Mouse (Mus musculus) MEL (cell line): ENCODE measurements around the gene Shc4. TPM values are rescaled to one million over a fixed set of nuclear protein-coding genes. Genes with fewer than 3 reads are reported as not detected.

Experiments
- DNase-seq: peaks from one replicate; pipeline ENCODE4 v3.0.0; 2011; ENCODE audit warnings: low read depth, low spot score
- H3K27ac ChIP-seq: 2 replicates; pipeline ENCODE4 v1.5.1; 2012; ENCODE audit warnings: low read depth, mild to moderate bottlenecking, control low read depth, low read length, moderate library complexity; ENCODE audit not compliant: control insufficient read depth
- H3K27me3 ChIP-seq, 2 experiments: fragments of 150-350 bp in 1 of 2; sonication (generic) in 1 of 2; 2 replicates each; pipeline ENCODE4 v1.6.1; 2012; ENCODE audit warnings: low read length in 2 of 2, mild to moderate bottlenecking in 2 of 2, improper control_type of control experiment in 1 of 2, moderate library complexity in 1 of 2; ENCODE audit not compliant: insufficient read depth in 2 of 2, control insufficient read depth in 1 of 2
- H3K36me3 ChIP-seq, 2 experiments: 2 replicates each; pipeline ENCODE4 v1.6.1; 2012 to 2014; ENCODE audit warnings: low read length in 2 of 2, improper control_type of control experiment in 1 of 2, inconsistent platforms in 1 of 2, mild to moderate bottlenecking in 1 of 2; ENCODE audit not compliant: insufficient read depth in 2 of 2, control insufficient read depth in 1 of 2
- H3K4me1 ChIP-seq, 2 experiments: fragments of 150-350 bp in 1 of 2; sonication (generic) in 1 of 2; 2 replicates each; pipeline ENCODE4 v1.6.1; 2012; ENCODE audit warnings: low read length in 2 of 2, improper control_type of control experiment in 1 of 2, mild to moderate bottlenecking in 1 of 2; ENCODE audit not compliant: insufficient read depth in 2 of 2, control insufficient read depth in 1 of 2
- H3K4me3 ChIP-seq, 2 experiments: fragments of 150-350 bp in 1 of 2; sonication (generic) in 1 of 2; 2 replicates each; pipeline ENCODE4 v1.5.1; 2012; ENCODE audit warnings: low read depth in 2 of 2, low read length in 2 of 2, mild to moderate bottlenecking in 2 of 2, moderate library complexity in 2 of 2, control low read depth in 1 of 2, improper control_type of control experiment in 1 of 2; ENCODE audit not compliant: control insufficient read depth in 1 of 2, insufficient read depth in 1 of 2
- H3K79me2 ChIP-seq: 2 replicates; pipeline ENCODE4 v1.6.1; 2012; ENCODE audit warnings: mild to moderate bottlenecking, low read length, moderate library complexity; ENCODE audit not compliant: control insufficient read depth, poor library complexity, insufficient read depth
- H3K9ac ChIP-seq: 2 replicates; pipeline ENCODE4 v1.6.1; 2012; ENCODE audit warnings: low read depth, mild to moderate bottlenecking, control low read depth, low read length, moderate library complexity; ENCODE audit not compliant: control insufficient read depth, poor library complexity, severe bottlenecking
- H3K9me3 ChIP-seq: fragments of 150-350 bp; sonication (generic); replicated peaks from 2 replicates; pipeline ENCODE4 v1.6.1; 2012; ENCODE audit warnings: mild to moderate bottlenecking, low read length, improper control_type of control experiment, moderate library complexity; ENCODE audit not compliant: insufficient read depth
- BHLHE40 ChIP-seq: IDR thresholded peaks from 2 replicates; pipeline ENCODE4 v1.6.1; 2012; ENCODE audit warnings: low read depth, mild to moderate bottlenecking, inconsistent platforms, low read length, improper control_type of control experiment, borderline replicate concordance
- CHD1 ChIP-seq: IDR thresholded peaks from 2 replicates; pipeline ENCODE4 v1.6.1; 2012; ENCODE audit warnings: low read depth, mild to moderate bottlenecking, inconsistent platforms, low read length, improper control_type of control experiment
- E2F4 ChIP-seq: IDR thresholded peaks from 2 replicates; pipeline ENCODE4 v1.6.1; 2011; ENCODE audit warnings: low read depth, low read length, improper control_type of control experiment, borderline replicate concordance
- ELF1 ChIP-seq: IDR thresholded peaks from 2 replicates; pipeline ENCODE4 v1.6.1; 2014; ENCODE audit warnings: low read depth, mild to moderate bottlenecking, inconsistent platforms, low read length, improper control_type of control experiment, moderate library complexity
- EP300 ChIP-seq, 2 experiments: IDR thresholded peaks; 2 replicates each; pipeline ENCODE4 v1.6.1; 2011; ENCODE audit warnings: improper control_type of control experiment in 2 of 2, low read length in 2 of 2, low read depth in 1 of 2, mild to moderate bottlenecking in 1 of 2
- GABPA ChIP-seq: IDR thresholded peaks from 2 replicates; pipeline ENCODE4 v1.6.1; 2012; ENCODE audit warnings: low read depth, mild to moderate bottlenecking, inconsistent platforms, low read length, improper control_type of control experiment, moderate library complexity
- GATA1 ChIP-seq: IDR thresholded peaks from 2 replicates; pipeline ENCODE4 v1.6.1; 2011; ENCODE audit warnings: low read depth, low read length, improper control_type of control experiment
- HCFC1 ChIP-seq: IDR thresholded peaks from 2 replicates; pipeline ENCODE4 v1.6.1; 2012; ENCODE audit warnings: low read depth, mild to moderate bottlenecking, inconsistent platforms, low read length, improper control_type of control experiment, moderate library complexity
- JUND ChIP-seq: IDR thresholded peaks from 2 replicates; pipeline ENCODE4 v1.6.1; 2011; ENCODE audit warnings: low read depth, mild to moderate bottlenecking, improper control_type of control experiment, low read length
- KAT2A ChIP-seq: conservative IDR thresholded peaks from 2 replicates; pipeline ENCODE4 v1.6.1; 2012; ENCODE audit warnings: low read depth, low read length, improper control_type of control experiment, inconsistent platforms
- MAFK ChIP-seq: IDR thresholded peaks from 2 replicates; pipeline ENCODE4 v1.6.1; 2011; ENCODE audit warnings: low read depth, mild to moderate bottlenecking, low read length, improper control_type of control experiment, borderline replicate concordance
- MAZ ChIP-seq: IDR thresholded peaks from 2 replicates; pipeline ENCODE4 v1.6.1; 2012; ENCODE audit warnings: low read depth, mild to moderate bottlenecking, inconsistent platforms, low read length, improper control_type of control experiment
- MYB ChIP-seq: IDR thresholded peaks from 2 replicates; pipeline ENCODE4 v1.6.1; 2011; ENCODE audit warnings: mild to moderate bottlenecking, low read depth, low read length, improper control_type of control experiment
- MYC ChIP-seq: IDR thresholded peaks from 2 replicates; pipeline ENCODE4 v1.6.1; 2011; ENCODE audit warnings: low read depth, mild to moderate bottlenecking, low read length, improper control_type of control experiment, moderate library complexity
- NELFE ChIP-seq: IDR thresholded peaks from 2 replicates; pipeline ENCODE4 v1.6.1; 2011; ENCODE audit warnings: low read depth, low read length, improper control_type of control experiment
- RCOR1 ChIP-seq: IDR thresholded peaks from 2 replicates; pipeline ENCODE4 v1.6.1; 2012; ENCODE audit warnings: low read depth, mild to moderate bottlenecking, inconsistent platforms, low read length, improper control_type of control experiment
- SMC3 ChIP-seq: IDR thresholded peaks from 2 replicates; pipeline ENCODE4 v1.6.1; 2011; ENCODE audit warnings: low read depth, low read length, improper control_type of control experiment
- TAL1 ChIP-seq: IDR thresholded peaks from 2 replicates; pipeline ENCODE4 v1.6.1; 2012; ENCODE audit warnings: mild to moderate bottlenecking, inconsistent platforms, low read length, moderate library complexity, mixed read lengths
- TBP ChIP-seq: IDR thresholded peaks from 2 replicates; pipeline ENCODE4 v1.8.0; 2011; ENCODE audit warnings: low read depth, low read length, improper control_type of control experiment
- UBTF ChIP-seq: IDR thresholded peaks from 2 replicates; pipeline ENCODE4 v1.6.1; 2012; ENCODE audit warnings: low read depth, mild to moderate bottlenecking, inconsistent platforms, low read length, improper control_type of control experiment, moderate library complexity, borderline replicate concordance; ENCODE audit not compliant: insufficient read depth
- USF1 ChIP-seq: IDR thresholded peaks from 2 replicates; pipeline ENCODE4 v1.6.1; 2014; ENCODE audit warnings: low read depth, mild to moderate bottlenecking, inconsistent platforms, low read length, improper control_type of control experiment, moderate library complexity
- USF2 ChIP-seq, 2 experiments: IDR thresholded peaks; 2 replicates each; pipeline ENCODE4 v1.6.1; 2011 to 2012; ENCODE audit warnings: improper control_type of control experiment in 2 of 2, low read length in 2 of 2, borderline replicate concordance in 1 of 2, inconsistent platforms in 1 of 2, low read depth in 1 of 2, mild to moderate bottlenecking in 1 of 2; ENCODE audit not compliant: insufficient read depth in 1 of 2
- ZKSCAN1 ChIP-seq: IDR thresholded peaks from 2 replicates; pipeline ENCODE4 v1.6.1; 2012; ENCODE audit warnings: low read depth, mild to moderate bottlenecking, inconsistent platforms, low read length, improper control_type of control experiment, moderate library complexity
- ZNF384 ChIP-seq: IDR thresholded peaks from 2 replicates; pipeline ENCODE4 v1.6.1; 2012; ENCODE audit warnings: low read depth, mild to moderate bottlenecking, inconsistent platforms, low read length, improper control_type of control experiment
- polyA plus RNA-seq, 2 experiments: library from polyadenylated mRNA; stranded (reverse) in 1 of 2; unstranded in 1 of 2; fragments of >175 nt in 1 of 2; fragments of >200 nt in 1 of 2; gene quantifications; 2 replicates each; pipeline versions ENCODE4 v1.2.1 to v1.2.4; 2012; ENCODE audit warnings: low replicate concordance in 2 of 2, low read depth in 1 of 2; ENCODE audit not compliant: insufficient read length in 2 of 2, insufficient read depth in 1 of 2, missing spikeins in 1 of 2
- total RNA-seq: library from RNA; depleted of rRNA; stranded (reverse); fragments of 300-350 nt; gene quantifications from 2 replicates; pipeline ENCODE4 v1.2.3, GENCODE M21; 2012

The Shc4 gene
- total and polyA plus RNA-seq, 3 experiments = 0.38 to 1.1 TPM; not detected in 1

- no peak overlapping the region for H3K27ac ChIP-seq
- no peak for TF ChIP-seq KAT2A
- no peak for TF ChIP-seq MYC
- no peak for TF ChIP-seq MYB
- no peak for TF ChIP-seq GATA1
- TF ChIP-seq E2F4 = no peak
- TF ChIP-seq BHLHE40 = no peak
- TF ChIP-seq RCOR1 = no peak
- no peak for TF ChIP-seq MAFK
- TF ChIP-seq NELFE = no peak
- no peak for TF ChIP-seq GABPA
- no peak for TF ChIP-seq ZKSCAN1
- TF ChIP-seq ZNF384 = no peak
- TF ChIP-seq USF2 (IDR thresholded peaks at IDR 0.05; ENCODE audit: borderline replicate concordance in 1 of 2, insufficient read depth in 1 of 2, low read depth in 1 of 2, low read length in 2 of 2) = no peak
- no peak for TF ChIP-seq UBTF
- TF ChIP-seq CHD1 = no peak
- no peak for TF ChIP-seq HCFC1
- no peak for TF ChIP-seq EP300 (IDR thresholded peaks at IDR 0.05; ENCODE audit: low read depth in 1 of 2, low read length in 2 of 2)
- TF ChIP-seq JUND = no peak
- no peak for TF ChIP-seq TAL1
- no peak for TF ChIP-seq ELF1
- DNase-seq = no peak
Measured at GRCm38 (mm10) chr2:125655391-125655790, 68.6 kb downstream of the Shc4 start.

GRCm38 (mm10) chr2:125653286-125653685 lies 70.7 kb downstream of the Shc4 start:
- Histone ChIP-seq H3K9me3 (no peaks in the 10 kb centered on the region), H3K9ac (no peak overlapping the region), H3K4me3 (no peak overlapping the region), H3K36me3 (no peaks in the 10 kb centered on the region), H3K79me2 (no peaks in the 10 kb centered on the region)
- no peak for TF ChIP-seq ELF1
- TF ChIP-seq GABPA = no peak
- TF ChIP-seq MAZ = no peak
- TF ChIP-seq GATA1 = no peak
- TF ChIP-seq TBP = no peak
- no peak for TF ChIP-seq E2F4
- TF ChIP-seq SMC3 = no peak
- TF ChIP-seq USF1 = no peak
- no peak for TF ChIP-seq CHD1
- TF ChIP-seq, all 39 proteins: peak for 0
- DNase-seq = no peak
- Histone ChIP-seq H3K4me1 (no peaks in the 10 kb centered on the region), H3K27ac (no peak overlapping the region), H3K27me3 (no peaks in the 10 kb centered on the region; a peak in 2 of 4 replicates)

More at GRCm38 (mm10) chr2:125655391-125655790, 68.6 kb downstream of the Shc4 start:
- Histone ChIP-seq H3K79me2 (no peaks in the 10 kb centered on the region), H3K4me1 (no peaks in the 10 kb centered on the region), H3K9ac (no peak overlapping the region), H3K4me3 (no peak overlapping the region), H3K27me3 (no peaks in the 10 kb centered on the region), H3K36me3 (no peaks in the 10 kb centered on the region), H3K9me3 (no peaks in the 10 kb centered on the region)
